Mouse (Mus musculus): ENCODE measurements around the gene Scel. TPM values are rescaled to one million over a fixed set of nuclear protein-coding genes. Genes with fewer than 3 reads are reported as not detected.

Scel gene
- 0.05 and 0.11 TPM in 2 replicates for polyA plus RNA-seq (2012; rRNA removed)

DNA sequence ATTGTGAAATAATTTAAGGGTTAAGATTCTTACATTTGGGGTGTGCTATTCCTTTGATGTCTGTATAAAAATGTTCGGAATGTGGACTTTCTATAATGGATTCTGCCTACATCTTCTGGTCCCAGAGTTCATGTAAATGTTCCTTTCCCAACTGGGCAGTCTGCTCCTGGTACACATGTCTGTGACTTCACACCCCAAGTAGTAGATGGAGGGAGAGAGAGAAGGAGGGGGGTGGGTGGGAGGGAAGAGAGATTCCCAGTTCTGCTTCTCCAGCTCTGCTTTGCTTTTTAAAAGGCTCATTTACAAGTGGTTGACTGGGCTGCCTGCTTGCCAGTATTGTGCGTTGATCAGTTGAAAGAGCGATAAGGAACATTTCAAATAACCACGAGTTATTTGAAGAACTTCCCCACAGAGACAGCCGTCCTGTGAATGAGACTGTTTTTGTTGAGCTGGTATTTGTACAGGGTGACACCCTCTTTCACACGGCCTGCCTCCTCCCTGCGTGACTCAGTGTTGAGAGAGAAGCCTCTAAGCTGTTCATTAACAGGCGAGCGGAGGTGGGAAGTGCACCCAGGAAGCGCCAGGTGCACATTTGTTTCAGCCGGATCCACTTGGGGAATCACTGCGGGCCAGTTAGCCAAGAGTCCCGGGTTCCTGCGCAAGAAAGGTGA, at the start of gene Scel:
Scel (plus strand) TSS at position 541 of the 671 bp plus-strand sequence.

DNA sequence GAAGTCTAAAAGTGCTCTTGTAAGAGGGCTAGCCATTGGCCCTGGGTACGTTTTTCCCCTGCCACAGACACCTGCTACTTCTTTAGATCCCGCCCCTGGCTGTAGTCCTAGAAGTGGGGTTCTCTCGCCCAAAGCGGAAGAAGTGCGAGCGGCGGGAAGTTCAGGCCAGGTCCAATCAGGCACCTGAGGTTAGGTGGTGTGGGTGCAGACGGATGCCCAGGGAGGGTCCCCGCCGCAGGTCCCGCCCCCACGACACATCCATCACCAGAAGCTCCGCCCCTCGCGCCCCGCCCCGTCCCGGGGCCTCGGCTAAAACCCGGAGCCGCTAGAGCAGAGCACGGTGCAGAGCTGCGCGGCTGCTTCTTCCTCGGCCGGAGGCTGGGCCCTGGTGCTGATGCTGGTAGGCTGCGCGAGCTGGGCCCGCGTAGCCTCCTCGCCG, 136.8 kb downstream of the Scel start, which contains the start of gene Slain1:
Slain1 (plus strand) TSS at position 333 of the 439 bp plus-strand sequence.

Other genes with a start within 250 kb of the Scel start
- 7.6 and 9.3 TPM in 2 replicates for gene Mycbp2, start 166.5 kb upstream of the Scel start, polyA plus RNA-seq (2012; rRNA removed)
- 0.33 and 0.36 TPM in 2 replicates for gene Slain1, start 136.9 kb downstream of the Scel start, polyA plus RNA-seq (2012; rRNA removed)

Data from liver, embryonic 14 days (tissue).